Mouse (Mus musculus) T-helper 2 cell (primary cell): ENCODE data around the gene Gm12258.

Source experiments
- in situ Hi-C: fragments of 300-600 bp; cut with MboI, MseI; formaldehyde crosslinking; loops from one replicate; pipeline ENCODE4 v1.15.1; 2025; ENCODE audit warnings: high pct_unique_total_duplicates

Gene Gm12258

DNA sequence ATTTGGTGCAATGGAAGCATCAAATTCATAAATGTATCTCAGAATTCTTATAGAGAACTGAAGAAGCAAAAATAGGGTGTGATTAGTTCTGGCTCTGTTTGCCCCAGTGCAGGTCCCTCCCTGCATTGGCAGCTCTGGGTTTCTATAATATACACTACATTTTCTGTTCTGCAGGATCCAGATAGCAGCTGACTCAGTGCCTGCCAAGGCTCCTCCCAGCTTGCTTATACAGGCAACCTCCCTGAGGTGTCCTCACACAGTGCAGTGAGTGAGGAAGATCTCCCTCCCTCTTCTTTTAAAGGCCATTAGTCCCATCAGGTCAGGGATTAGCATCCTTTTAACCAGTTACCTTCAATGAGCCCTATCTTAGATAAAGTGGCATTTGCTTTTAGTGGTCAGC, 54.1 kb downstream of the Gm12258 start:
- in situ Hi-C loops = no loop called here

DNA sequence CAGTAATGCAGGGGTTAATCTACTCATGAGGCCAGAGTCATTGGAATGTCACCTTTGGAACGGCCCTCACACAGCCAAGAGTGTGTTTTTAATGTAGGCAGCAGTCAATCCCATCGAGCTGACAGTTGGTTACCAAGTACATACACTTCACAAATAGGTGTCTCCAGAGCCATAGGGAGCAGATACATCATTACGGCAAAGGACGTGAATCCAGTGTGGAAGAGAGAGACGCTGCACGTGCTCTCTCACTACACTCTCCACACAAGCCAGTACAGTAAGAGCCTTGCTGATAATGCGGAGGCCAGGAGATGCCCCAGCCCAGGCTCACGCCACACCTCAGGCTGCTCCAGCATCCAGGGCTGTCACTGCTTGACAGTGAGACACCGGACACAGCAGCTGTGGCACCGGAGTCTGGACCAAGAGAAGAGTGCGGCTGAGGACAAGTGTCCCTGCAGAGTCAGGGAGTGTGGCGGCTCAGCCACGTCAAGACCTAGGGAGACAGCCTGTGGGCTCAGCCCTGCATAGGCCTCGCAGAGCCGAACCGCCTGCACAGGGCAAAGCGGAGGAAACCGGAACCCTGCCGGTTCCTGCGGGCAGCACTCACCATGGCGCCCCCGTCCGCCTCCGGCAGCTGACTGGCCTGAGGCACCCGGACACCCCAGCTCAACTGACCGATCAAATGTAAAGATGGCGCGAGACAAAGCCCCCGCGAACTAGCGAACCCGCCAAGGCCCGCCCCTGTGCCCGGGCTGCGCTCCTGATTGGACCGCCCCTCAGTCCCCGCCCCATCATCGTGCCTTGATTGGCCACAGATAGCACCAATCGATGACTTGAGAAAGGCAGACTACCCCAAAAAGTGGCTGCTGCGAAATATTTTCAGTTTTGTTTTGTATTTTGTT, 56.8 kb downstream of the Gm12258 start, which contains the start of gene Zfp39:
Gene Zfp39, minus strand, starts transcription at position 715 of the 899 bp plus-strand sequence.
- in situ Hi-C loops = no loop called here

DNA sequence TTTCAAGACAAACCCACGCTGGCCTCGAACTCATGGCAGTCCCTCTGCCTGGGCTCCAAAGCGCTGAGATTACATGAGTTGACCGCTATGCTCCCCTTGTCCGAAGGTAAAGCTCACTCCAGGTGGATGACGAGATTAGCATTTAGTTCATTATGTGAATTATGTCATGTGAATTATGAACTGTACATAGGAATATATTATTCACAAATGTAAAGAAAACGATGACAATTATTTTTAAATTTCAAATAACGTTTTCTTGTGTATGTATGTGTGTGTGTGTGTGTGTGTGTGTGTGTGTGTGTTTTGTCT, 57.4 kb downstream of the Gm12258 start:
- in situ Hi-C loops = no loop called here

- in situ Hi-C loops = no loop called here
Measured at GRCm38 (mm10) chr11:58904838-58905237, 57.9 kb downstream of the Gm12258 start.
